Mouse (Mus musculus) limb, embryonic 13.5 days (tissue): ENCODE measurements around the gene Prim2. TPM values are rescaled to one million over a fixed set of nuclear protein-coding genes. Genes with fewer than 3 reads are reported as not detected.

Experiments
- ATAC-seq: fragments of 200-750 bp; cut with Nextera tagmentation; 2 replicates; pipeline ENCODE4 v1.8.0; 2017; ENCODE audit warnings: low read depth, moderate number of reproducible peaks, moderate TSS enrichment; ENCODE audit not compliant: low FRiP score
- H3K27ac ChIP-seq: fragments of 300-500 bp; sonication (generic); 2 replicates; pipeline ENCODE4 v1.5.1; 2015; ENCODE audit warnings: inconsistent platforms, mild to moderate bottlenecking, moderate library complexity
- H3K27me3 ChIP-seq: fragments of 300-500 bp; sonication (generic); 2 replicates; pipeline ENCODE4 v1.6.1; 2015; ENCODE audit warnings: mild to moderate bottlenecking, inconsistent platforms
- H3K36me3 ChIP-seq: fragments of 300-500 bp; sonication (generic); 2 replicates; pipeline ENCODE4 v1.6.1; 2015; ENCODE audit warnings: inconsistent platforms, mild to moderate bottlenecking, moderate library complexity
- H3K4me1 ChIP-seq: fragments of 300-500 bp; sonication (generic); 2 replicates; pipeline ENCODE4 v1.6.1; 2015; ENCODE audit warnings: inconsistent platforms
- H3K4me2 ChIP-seq: fragments of 300-500 bp; sonication (generic); replicated peaks from 2 replicates; pipeline ENCODE4 v1.6.1; 2015; ENCODE audit warnings: inconsistent platforms, mild to moderate bottlenecking, moderate library complexity
- H3K4me3 ChIP-seq: fragments of 300-500 bp; sonication (generic); 2 replicates; pipeline ENCODE4 v1.5.1; 2015; ENCODE audit warnings: moderate library complexity, mild to moderate bottlenecking, inconsistent platforms
- H3K9ac ChIP-seq: fragments of 300-500 bp; sonication (generic); 2 replicates; pipeline ENCODE4 v1.6.1; 2015; ENCODE audit warnings: mild to moderate bottlenecking, inconsistent platforms
- H3K9me3 ChIP-seq: fragments of 300-500 bp; sonication (generic); 2 replicates; pipeline ENCODE4 v1.6.1; 2016; ENCODE audit warnings: inconsistent platforms
- WGBS: fragments of 180-500 bp; shearing (Covaris S2); methylation state at CpG from one replicate; pipeline ENCODE4 v1.1.7; 2015; 5-methylcytosine and 5-hydroxymethylcytosine counted together
- polyA plus RNA-seq: library from polyadenylated mRNA; unstranded; fragments of >200 nt; fragmentation: Nextera tagmentation; extraction: Ambion mirVana; gene quantifications from 2 replicates; pipeline ENCODE4 v1.2.1, GENCODE M21; 2015

Prim2 gene
- polyA plus RNA-seq, 1 experiment from 2014 or later, result 37.3 TPM

GRCm38 (mm10) chr1:33680890-33681289 lies 11.3 kb upstream of the Prim2 start:
- H3K9me3 ChIP-seq, result peaks cover 5% of the 10 kb centered on the region; the same call in 1 of the 2 replicates
- no peak overlapping the region for H3K27ac ChIP-seq
- H3K27me3 ChIP-seq, result no peaks in the 10 kb centered on the region
- no peak for ATAC-seq
- 89% methylated on average over 7 of the region's 7 CpGs for WGBS
- H3K4me3 ChIP-seq, result no peak overlapping the region
- H3K9ac ChIP-seq, result no peak overlapping the region
- no peaks in the 10 kb centered on the region for H3K36me3 ChIP-seq
- no peak overlapping the region for H3K4me2 ChIP-seq
- H3K4me1 ChIP-seq, result no peaks in the 10 kb centered on the region

GRCm38 (mm10) chr1:33680435-33680834 lies 10.8 kb upstream of the Prim2 start:
- H3K4me3 ChIP-seq, result no peak overlapping the region
- ATAC-seq, result no peak
- no peaks in the 10 kb centered on the region for H3K27me3 ChIP-seq
- H3K9me3 ChIP-seq, result peaks cover under 1% of the 10 kb centered on the region; the same call in 1 of the 2 replicates
- H3K36me3 ChIP-seq, result no peaks in the 10 kb centered on the region
- no peak overlapping the region for H3K27ac ChIP-seq
- H3K4me2 ChIP-seq, result no peak overlapping the region
- 51% methylated on average over 4 of the region's 4 CpGs for WGBS
- no peak overlapping the region for H3K9ac ChIP-seq
- H3K4me1 ChIP-seq, result no peaks in the 10 kb centered on the region

- ATAC-seq, result no peak
- Histone ChIP-seq H3K27ac (no peak overlapping the region), H3K9me3 (no peaks in the 10 kb centered on the region), H3K36me3 (no peaks in the 10 kb centered on the region), H3K27me3 (no peaks in the 10 kb centered on the region), H3K4me1 (peaks cover 10% of the 10 kb centered on the region; the same call in 1 of the 2 replicates), H3K4me2 (no peak overlapping the region), H3K9ac (no peak overlapping the region), H3K4me3 (no peak overlapping the region)
- WGBS, result 62% methylated on average over 17 of the region's 17 CpGs
Measured at GRCm38 (mm10) chr1:33673158-33673960, 3.8 kb upstream of the Prim2 start.

GRCm38 (mm10) chr1:33672514-33672913 lies 2.9 kb upstream of the Prim2 start:
- ATAC-seq, result no peak
- no peak overlapping the region for H3K4me3 ChIP-seq
- H3K36me3 ChIP-seq, result peaks cover 3% of the 10 kb centered on the region; the same call in 1 of the 2 replicates
- H3K4me2 ChIP-seq, result no peak overlapping the region
- H3K27me3 ChIP-seq, result no peaks in the 10 kb centered on the region
- no peaks in the 10 kb centered on the region for H3K9me3 ChIP-seq
- no peak overlapping the region for H3K9ac ChIP-seq
- WGBS, result 29% methylated on average over 3 of the region's 3 CpGs
- peaks cover 10% of the 10 kb centered on the region; the same call in 1 of the 2 replicates for H3K4me1 ChIP-seq
- H3K27ac ChIP-seq, result no peak overlapping the region

GRCm38 (mm10) chr1:33672083-33672482 lies 2.5 kb upstream of the Prim2 start:
- Histone ChIP-seq H3K4me1 (peaks cover 10% of the 10 kb centered on the region; the same call in 1 of the 2 replicates), H3K27me3 (no peaks in the 10 kb centered on the region), H3K4me2 (no peak overlapping the region), H3K27ac (no peak overlapping the region), H3K9ac (no peak overlapping the region), H3K4me3 (no peak overlapping the region), H3K36me3 (peaks cover 4% of the 10 kb centered on the region; the same call in 1 of the 2 replicates), H3K9me3 (no peaks in the 10 kb centered on the region)
- WGBS, result 71% methylated on average over 3 of the region's 3 CpGs
- no peak for ATAC-seq

- no peak for ATAC-seq
- H3K9ac ChIP-seq, result no peak overlapping the region
- WGBS, result 62% methylated on average over 5 of the region's 5 CpGs
- peaks cover 9% of the 10 kb centered on the region for H3K36me3 ChIP-seq
- H3K9me3 ChIP-seq, result no peaks in the 10 kb centered on the region
- H3K4me1 ChIP-seq, result peaks cover 10% of the 10 kb centered on the region; the same call in 1 of the 2 replicates
- no peak overlapping the region for H3K4me3 ChIP-seq
- H3K27me3 ChIP-seq, result no peaks in the 10 kb centered on the region
- no peak overlapping the region for H3K27ac ChIP-seq
- no peak overlapping the region for H3K4me2 ChIP-seq
Measured at GRCm38 (mm10) chr1:33671441-33671840, 1.8 kb upstream of the Prim2 start.

- Histone ChIP-seq H3K9ac (peak overlapping the region; percentile 74), H3K4me3 (peak overlapping the region; percentile 73), H3K9me3 (no peaks in the 10 kb centered on the region), H3K27ac (peak overlapping the region; percentile 69), H3K4me1 (peaks cover 10% of the 10 kb centered on the region; the same call in 1 of the 2 replicates), H3K4me2 (peak overlapping the region; percentile 85), H3K27me3 (no peaks in the 10 kb centered on the region), H3K36me3 (peaks cover 19% of the 10 kb centered on the region)
- ATAC-seq, result peak; percentile 49; the same call in 1 of the 2 replicates
- WGBS, result under 1% methylated on average over 37 of the region's 37 CpGs
Measured at GRCm38 (mm10) chr1:33670164-33670616, 595 bp upstream of the Prim2 start.

- H3K36me3 ChIP-seq, result peaks cover 63% of the 10 kb centered on the region
- WGBS, result 85% methylated on average over 19 of the region's 19 CpGs
Measured at GRCm38 (mm10) chr1:33663605-33664117, 5.9 kb downstream of the Prim2 start.

GRCm38 (mm10) chr1:33663163-33663562 lies 6.4 kb downstream of the Prim2 start:
- no peak overlapping the region for H3K27ac ChIP-seq
- H3K36me3 ChIP-seq, result peaks cover 63% of the 10 kb centered on the region
- H3K27me3 ChIP-seq, result no peaks in the 10 kb centered on the region
- H3K4me1 ChIP-seq, result no peaks in the 10 kb centered on the region
- H3K4me3 ChIP-seq, result no peak overlapping the region
- H3K4me2 ChIP-seq, result no peak overlapping the region
- H3K9me3 ChIP-seq, result no peaks in the 10 kb centered on the region
- no peak overlapping the region for H3K9ac ChIP-seq
- ATAC-seq, result no peak

More at GRCm38 (mm10) chr1:33663605-33664117, 5.9 kb downstream of the Prim2 start:
- Histone ChIP-seq H3K4me3 (no peak overlapping the region), H3K4me1 (peaks cover 2% of the 10 kb centered on the region; the same call in 1 of the 2 replicates), H3K27me3 (no peaks in the 10 kb centered on the region), H3K4me2 (no peak overlapping the region), H3K9ac (no peak overlapping the region), H3K27ac (no peak overlapping the region), H3K9me3 (no peaks in the 10 kb centered on the region)
- ATAC-seq, result no peak

GRCm38 (mm10) chr1:33658302-33658701 lies 11.3 kb downstream of the Prim2 start:
- Histone ChIP-seq H3K9ac (no peak overlapping the region), H3K9me3 (no peaks in the 10 kb centered on the region), H3K36me3 (peaks cover 49% of the 10 kb centered on the region), H3K4me1 (no peaks in the 10 kb centered on the region), H3K27ac (no peak overlapping the region), H3K4me2 (no peak overlapping the region), H3K4me3 (no peak overlapping the region), H3K27me3 (no peaks in the 10 kb centered on the region)
- 79% methylated on average over 4 of the region's 4 CpGs for WGBS
- no peak for ATAC-seq

- H3K4me1 ChIP-seq, result no peaks in the 10 kb centered on the region
- no peak overlapping the region for H3K4me3 ChIP-seq
- H3K9me3 ChIP-seq, result no peaks in the 10 kb centered on the region
- H3K9ac ChIP-seq, result no peak overlapping the region
- peaks cover 50% of the 10 kb centered on the region for H3K36me3 ChIP-seq
- H3K27ac ChIP-seq, result no peak overlapping the region
- H3K4me2 ChIP-seq, result no peak overlapping the region
- no peak for ATAC-seq
- WGBS, result 92% methylated on average over 12 of the region's 12 CpGs
- H3K27me3 ChIP-seq, result no peaks in the 10 kb centered on the region
Measured at GRCm38 (mm10) chr1:33657574-33658149, 11.9 kb downstream of the Prim2 start.

- Histone ChIP-seq H3K27me3 (no peaks in the 10 kb centered on the region), H3K9me3 (no peaks in the 10 kb centered on the region), H3K36me3 (peaks cover 42% of the 10 kb centered on the region), H3K4me1 (no peaks in the 10 kb centered on the region), H3K27ac (no peak overlapping the region), H3K4me3 (no peak overlapping the region), H3K9ac (no peak overlapping the region), H3K4me2 (no peak overlapping the region)
- 95% methylated on average over 11 of the region's 11 CpGs for WGBS
- ATAC-seq, result no peak
Measured at GRCm38 (mm10) chr1:33650875-33651274, 18.7 kb downstream of the Prim2 start.
